Comparison of ENCODE assay signal across 9 mouse cellular contexts in genomic region chr3:127827123-127827522, GRCm38 (mm10). TPM values are rescaled to one million over a fixed set of nuclear protein-coding genes. Genes with fewer than 3 reads are reported as not detected.
DNase-seq lines count a peak whose midpoint lies in the region; ATAC-seq and TF ChIP-seq lines count a peak whose summit lies in the region.
"Had no signal": no experiment of that assay in that cellular context is flagged by ENCODE, and none has a peak within 500 bp of the region (broad histone marks: within the 10 kb centered on the region; RNA-seq: fewer than 3 reads in every experiment).

No protein-coding gene starts in this region.

- peaks cover 15% of the 10 kb centered on the region for H3K36me3 ChIP-seq in intestine, embryonic 14.5 days (ENCODE audit: control insufficient read depth, insufficient read depth, low read length)

- peaks cover 18% of the 10 kb centered on the region for H3K4me1 ChIP-seq in intestine, embryonic 14.5 days (replicated peaks; ENCODE audit: control insufficient read depth, insufficient read depth, low read length)
- H3K4me1 ChIP-seq: limb, embryonic 15.5 days had no signal

- no peaks in the 10 kb centered on the region for H3K27me3 ChIP-seq in intestine, embryonic 14.5 days (replicated peaks; ENCODE audit: control insufficient read depth, insufficient read depth, low read length)
- H3K27me3 ChIP-seq: limb, embryonic 15.5 days had no signal

- no peak for TF ChIP-seq CTCF in brain, embryonic 14.5 days (IDR thresholded peaks at IDR 0.05; ENCODE audit: borderline replicate concordance, extremely low read depth, insufficient read depth, insufficient read length)
- TF ChIP-seq CTCF in left cerebral cortex, adult 2 months (IDR thresholded peaks at IDR 0.05) = no peak

- 23% methylated on average over 7 of the region's 7 CpGs for WGBS in intestine, embryonic 14.5 days

- intact Hi-C loops in left cerebral cortex, adult 2 months (cut with DNase I) = no loop called here

- peak; percentile 49 for DNase-seq in brain, embryonic 14.5 days (ENCODE audit: low read depth)
- DNase-seq in heart, adult 18-20 months = peak; percentile 31 to 43
- peak; percentile 62 for DNase-seq in intestine, embryonic 14.5 days (ENCODE audit: low spot score)
- peak; percentile 56 for DNase-seq in lung, postnatal 10 days
- DNase-seq in urinary bladder, adult 2 months (ENCODE audit: low spot score) = no peak
- DNase-seq in yolk sac, embryonic 10.5 days (ENCODE audit: low spot score) = no peak
- DNase-seq in left cerebral cortex, adult 2 months (ENCODE audit: extremely low spot score in 1 of 2, low spot score in 2 of 2) = no peak
- DNase-seq: cerebellum, adult 18-20 months had no signal

- H3K4me2 ChIP-seq in intestine, embryonic 14.5 days (ENCODE audit: low read length) = peak overlapping the region; percentile 29; the same call in 1 of the 2 replicates
- H3K4me2 ChIP-seq: limb, embryonic 15.5 days had no signal

- no peaks in the 10 kb centered on the region for H3K9me3 ChIP-seq in intestine, embryonic 14.5 days (ENCODE audit: control insufficient read depth, low read length)
- H3K9me3 ChIP-seq: limb, embryonic 15.5 days had no signal

- TF ChIP-seq POLR2A in brain, embryonic 14.5 days (IDR thresholded peaks at IDR 0.05; ENCODE audit: borderline replicate concordance, extremely low read depth, insufficient read depth, insufficient read length, poor library complexity, severe bottlenecking) = no peak

- H3K27ac ChIP-seq in intestine, embryonic 14.5 days (ENCODE audit: low read depth) = peak overlapping the region; percentile 67; the same call in 1 of the 2 replicates
- H3K27ac ChIP-seq in left cerebral cortex, adult 2 months = no peak overlapping the region
- H3K27ac ChIP-seq: limb, embryonic 15.5 days had no signal

- ATAC-seq in intestine, embryonic 14.5 days (replicated peaks; ENCODE audit: low FRiP score, low TSS enrichment, low read depth) = peak; percentile 26; the same call in 1 of the 2 replicates

- H3K4me3 ChIP-seq in intestine, embryonic 14.5 days (ENCODE audit: low read depth, low read length) = no peak overlapping the region
- no peak overlapping the region for H3K4me3 ChIP-seq in left cerebral cortex, adult 2 months
- H3K4me3 ChIP-seq: limb, embryonic 15.5 days had no signal

- H3K9ac ChIP-seq in intestine, embryonic 14.5 days (ENCODE audit: low read length) = no peak overlapping the region
- H3K9ac ChIP-seq: limb, embryonic 15.5 days had no signal

RNA-seq across cellular contexts. Expression of gene Ap1ar, which starts 10.2 kb away (rescaled TPM):
- 43.9 and 69.3 TPM in 2 replicates for polyA plus RNA-seq in brain, embryonic 14.5 days (2012; rRNA removed)
- total RNA-seq in heart, adult 18-20 months (2021) = 10 to 100 TPM; 18.3 to 18.9 TPM
- polyA plus RNA-seq in intestine, embryonic 14.5 days (2014; fragmentation: Nextera tagmentation; extraction: Ambion mirVana) = 65.5 and 67.5 TPM in 2 replicates
- 28.6 and 37.2 TPM in 2 replicates for polyA plus RNA-seq in urinary bladder, adult 2 months (2012; rRNA removed)
- total RNA-seq in left cerebral cortex, adult 2 months (2021) = 10 to 100 TPM; 81.7 to 89.0 TPM

RNA-seq across cellular contexts. Expression of gene Tifa, which starts 37.5 kb away (rescaled TPM):
- polyA plus RNA-seq in brain, embryonic 14.5 days (2012; rRNA removed) = 2.5 and 3.0 TPM in 2 replicates
- 1 to 10 TPM; 1.9 to 2.9 TPM for total RNA-seq in heart, adult 18-20 months (2021)
- polyA plus RNA-seq in intestine, embryonic 14.5 days (2014; fragmentation: Nextera tagmentation; extraction: Ambion mirVana) = 14.0 and 18.1 TPM in 2 replicates
- 10.1 and 12.2 TPM in 2 replicates for polyA plus RNA-seq in urinary bladder, adult 2 months (2012; rRNA removed)
- 1 to 10 TPM; 5.8 to 6.4 TPM for total RNA-seq in left cerebral cortex, adult 2 months (2021)

RNA-seq across cellular contexts. Expression of gene Alpk1, which starts 46.8 kb away (rescaled TPM):
- polyA plus RNA-seq in brain, embryonic 14.5 days (2012; rRNA removed) = 2.2 and 2.6 TPM in 2 replicates
- total RNA-seq in heart, adult 18-20 months (2021) = 1 to 10 TPM; 2.1 to 2.8 TPM
- polyA plus RNA-seq in intestine, embryonic 14.5 days (2014; fragmentation: Nextera tagmentation; extraction: Ambion mirVana) = 1.7 and 2.9 TPM in 2 replicates
- 17.8 and 20.4 TPM in 2 replicates for polyA plus RNA-seq in urinary bladder, adult 2 months (2012; rRNA removed)
- 1 to 10 TPM; 4.6 to 5.5 TPM for total RNA-seq in left cerebral cortex, adult 2 months (2021)

Comparison
In these comparisons a context has a peak if more than half of its experiments do, and no peak if none do; other contexts are left out.
1. DNase-seq: peak in brain, embryonic 14.5 days (single experiment), heart, adult 18-20 months (2 of 2), intestine, embryonic 14.5 days (single experiment) and lung, postnatal 10 days (single experiment); none in urinary bladder, adult 2 months (single experiment), yolk sac, embryonic 10.5 days (single experiment) and left cerebral cortex, adult 2 months (0 of 2).